Comparison of ENCODE assay signal across 9 mouse cellular contexts in the genomic region with DNA sequence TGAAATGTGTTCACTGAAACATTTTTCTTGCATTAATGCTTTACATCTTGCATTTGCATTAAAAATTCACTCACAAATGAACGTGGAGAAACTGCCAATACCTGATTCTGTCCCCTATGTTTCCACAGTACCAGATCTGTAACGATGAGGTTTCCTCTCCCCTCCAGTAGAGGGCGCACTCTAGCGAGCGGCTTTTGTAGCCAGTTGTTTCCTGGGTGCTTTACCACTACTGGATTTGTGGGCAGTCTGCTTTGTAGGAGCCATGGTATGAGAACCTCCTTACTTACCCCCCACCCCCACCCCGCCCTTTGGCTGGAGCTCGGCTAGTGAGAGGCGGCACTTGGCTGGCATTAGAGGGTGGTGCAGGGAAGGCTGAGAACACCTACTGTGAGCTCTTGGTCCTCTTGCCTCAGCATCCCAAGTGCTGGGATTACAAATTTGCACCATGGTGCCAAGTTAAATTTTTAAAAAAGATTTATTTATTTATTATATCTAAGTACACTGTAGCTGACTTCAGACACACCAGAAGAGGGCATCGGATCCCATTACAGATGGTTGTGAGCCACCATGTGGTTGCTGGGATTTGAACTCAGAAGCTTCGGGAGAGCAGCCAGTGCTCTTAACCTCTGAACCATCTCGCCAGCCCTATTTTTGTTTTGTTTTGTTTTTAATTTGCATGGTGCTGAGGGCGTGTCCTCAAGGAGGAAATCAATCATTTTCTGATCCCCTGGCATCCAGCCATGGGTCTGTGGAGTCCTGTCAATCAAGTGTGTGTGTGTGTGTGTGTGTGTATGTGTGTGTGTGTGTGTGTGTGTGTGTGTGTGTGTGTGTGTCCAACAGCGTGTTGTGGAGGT. TPM values are rescaled to one million over a fixed set of nuclear protein-coding genes. Genes with fewer than 3 reads are reported as not detected.
A peak's percentile ranks its signal among the peaks of the same experiment; 100 is the strongest.
DNase-seq lines count a peak whose midpoint lies in the region; ATAC-seq and TF ChIP-seq lines count a peak whose summit lies in the region.
"Had no signal": no experiment of that assay in that cellular context is flagged by ENCODE, and none has a peak within 500 bp of the region (broad histone marks: within the 10 kb centered on the region; RNA-seq: fewer than 3 reads in every experiment).

No protein-coding gene starts in this region.

- peak; percentile 75 for TF ChIP-seq CTCF in bone marrow, adult 2 months (IDR thresholded peaks at IDR 0.05; ENCODE audit: control insufficient read depth, insufficient read depth, low read length)

- WGBS in bone marrow, adult 2 months, result 44% methylated on average over 13 of the region's 13 CpGs
- WGBS in midbrain, embryonic 10.5 days, result 55% methylated on average over 12 of the region's 13 CpGs

- H3K27me3 ChIP-seq in midbrain, embryonic 10.5 days (ENCODE audit: low read depth, poor library complexity, severe bottlenecking), result peaks cover 35% of the 10 kb centered on the region

- peak; percentile 51 to 55 for DNase-seq in heart, postnatal 36 days
- no peak for DNase-seq in heart, postnatal 4 days
- peak; percentile 65 for DNase-seq in lung, postnatal 10 days
- no peak for DNase-seq in ovary, postnatal 14 days (ENCODE audit: low spot score)
- no peak for DNase-seq in layer of hippocampus, postnatal 36 days
- no peak for DNase-seq in midbrain, embryonic 10.5 days (ENCODE audit: low spot score)

- TF ChIP-seq POLR2A in bone marrow, adult 2 months (IDR thresholded peaks at IDR 0.05; ENCODE audit: borderline replicate concordance, control insufficient read depth, low read depth, low read length), result no peak

- H3K4me1 ChIP-seq in bone marrow, adult 2 months (ENCODE audit: control insufficient read depth, insufficient read depth, low read length), result peaks cover 8% of the 10 kb centered on the region
- peaks cover 40% of the 10 kb centered on the region for H3K4me1 ChIP-seq in midbrain, embryonic 10.5 days

- ATAC-seq in CD4-positive, CD25-positive, alpha-beta regulatory T cell, adult 4 months, result peak; percentile 45

- intact Hi-C loops in heart, postnatal 36 days (cut with DNase I), result loop anchor here (2.0 kb wide), 1 partner anchor 19 kb away; a partner anchor contains a TSS

- H3K4me3 ChIP-seq in bone marrow, adult 2 months (replicated peaks; ENCODE audit: control insufficient read depth, low read depth, low read length), result no peak overlapping the region
- no peak overlapping the region for H3K4me3 ChIP-seq in midbrain, embryonic 10.5 days
- H3K4me3 ChIP-seq: megakaryocyte, embryonic 14.5 days had no signal

- H3K9me3 ChIP-seq in midbrain, embryonic 10.5 days (replicated peaks), result no peaks in the 10 kb centered on the region

- no peaks in the 10 kb centered on the region for H3K36me3 ChIP-seq in midbrain, embryonic 10.5 days

- H3K27ac ChIP-seq in bone marrow, adult 2 months (ENCODE audit: control insufficient read depth, insufficient read depth, low read depth, low read length, poor library complexity), result no peak overlapping the region
- no peak overlapping the region for H3K27ac ChIP-seq in midbrain, embryonic 10.5 days (replicated peaks)

RNA-seq across cellular contexts. Expression of a gene that starts 19.3 kb away (rescaled TPM):
- 10 to 100 TPM; 27.0 to 45.2 TPM for total RNA-seq in heart, postnatal 36 days (2021)
- total RNA-seq in heart, postnatal 4 days (2021), result 1 to 10 TPM; 8.8 to 9.5 TPM
- 1 to 10 TPM; 4.6 to 5.7 TPM for polyA plus RNA-seq in CD4-positive, CD25-positive, alpha-beta regulatory T cell, adult 4 months (2017; shearing (Covaris generic))
- 4.3 TPM in 1 of 2 replicates, not detected in the other for polyA plus RNA-seq in bone marrow, adult 2 months (2011; ENCODE audit: insufficient read depth, insufficient read length, low replicate concordance, missing spikeins)
- total RNA-seq in layer of hippocampus, postnatal 36 days (2021), result 10 to 100 TPM; 33.0 to 36.4 TPM
- polyA plus RNA-seq in midbrain, embryonic 10.5 days (2016; fragmentation: Nextera tagmentation; extraction: Ambion mirVana), result 16.3 and 18.0 TPM in 2 replicates

RNA-seq across cellular contexts. Expression of a gene that starts 55.5 kb away (rescaled TPM):
- total RNA-seq in heart, postnatal 36 days (2021), result 10 to 100 TPM; 87.7 to 90.5 TPM
- total RNA-seq in heart, postnatal 4 days (2021), result 10 to 100 TPM; 87.5 to 96.8 TPM
- polyA plus RNA-seq in CD4-positive, CD25-positive, alpha-beta regulatory T cell, adult 4 months (2017; shearing (Covaris generic)), result 1 to 10 TPM; 4.6 to 7.8 TPM
- polyA plus RNA-seq in bone marrow, adult 2 months (2011; ENCODE audit: insufficient read depth, insufficient read length, low replicate concordance, missing spikeins), result 5.3 and 8.2 TPM in 2 replicates
- 10 to 100 TPM; 64.9 to 67.5 TPM for total RNA-seq in layer of hippocampus, postnatal 36 days (2021)
- polyA plus RNA-seq in midbrain, embryonic 10.5 days (2016; fragmentation: Nextera tagmentation; extraction: Ambion mirVana), result 38.7 and 44.3 TPM in 2 replicates

Comparison
In these comparisons a context has a peak if more than half of its experiments do, and no peak if none do; other contexts are left out.
1. DNase-seq: peak in heart, postnatal 36 days (2 of 2) and lung, postnatal 10 days (single experiment); none in heart, postnatal 4 days (single experiment), ovary, postnatal 14 days (single experiment), layer of hippocampus, postnatal 36 days (0 of 2) and midbrain, embryonic 10.5 days (single experiment).